Mouse (Mus musculus) embryonic facial prominence, embryonic 12.5 days (tissue): Measurements from ENCODE around the gene Xdh. TPM values are rescaled to one million over a fixed set of nuclear protein-coding genes. Genes with fewer than 3 reads are reported as not detected.

ENCODE experiments used
- ATAC-seq: fragments of 200-750 bp; cut with Nextera tagmentation; 2 replicates; pipeline ENCODE4 v1.8.0; 2017; ENCODE audit not compliant: insufficient number of reproducible peaks, insufficient read depth, low FRiP score, low TSS enrichment
- H3K27ac ChIP-seq: fragments of 300-500 bp; sonication (generic); 2 replicates; pipeline ENCODE4 v1.5.1; 2016; ENCODE audit warnings: mild to moderate bottlenecking
- H3K27me3 ChIP-seq: fragments of 300-500 bp; sonication (generic); 2 replicates; pipeline ENCODE4 v1.6.1; 2016; ENCODE audit warnings: mild to moderate bottlenecking, moderate library complexity
- H3K36me3 ChIP-seq: fragments of 300-500 bp; sonication (generic); 2 replicates; pipeline ENCODE4 v1.6.1; 2016; ENCODE audit warnings: mild to moderate bottlenecking
- H3K4me1 ChIP-seq: fragments of 300-500 bp; sonication (generic); 2 replicates; pipeline ENCODE4 v1.6.1; 2016
- H3K4me2 ChIP-seq: fragments of 300-500 bp; sonication (generic); replicated peaks from 2 replicates; pipeline ENCODE4 v1.6.1; 2016; ENCODE audit warnings: mild to moderate bottlenecking, moderate library complexity
- H3K4me3 ChIP-seq: fragments of 300-500 bp; sonication (generic); 2 replicates; pipeline ENCODE4 v1.5.1; 2016; ENCODE audit warnings: mild to moderate bottlenecking
- H3K9ac ChIP-seq: fragments of 300-500 bp; sonication (generic); 2 replicates; pipeline ENCODE4 v1.6.1; 2016; ENCODE audit warnings: mild to moderate bottlenecking, moderate library complexity
- H3K9me3 ChIP-seq: fragments of 300-500 bp; sonication (generic); 2 replicates; pipeline ENCODE4 v1.6.1; 2016; ENCODE audit warnings: mild to moderate bottlenecking, moderate library complexity
- WGBS: fragments of 180-500 bp; shearing (Covaris S2); methylation state at CpG from one replicate; pipeline ENCODE4 v1.1.7; 2016; 5-methylcytosine and 5-hydroxymethylcytosine counted together
- polyA plus RNA-seq: library from polyadenylated mRNA; unstranded; fragments of >200 nt; fragmentation: Nextera tagmentation; extraction: Ambion mirVana; gene quantifications from 2 replicates; pipeline ENCODE4 v1.2.1, GENCODE M21; 2016

Xdh gene
- 0.69 and 0.70 TPM in 2 replicates for polyA plus RNA-seq

- no peaks in the 10 kb centered on the region; the same call in 1 of the 2 replicates for H3K4me1 ChIP-seq
- H3K4me2 ChIP-seq: no peak within 1 kb of the TSS
- no peaks in the 10 kb centered on the region for H3K36me3 ChIP-seq
- H3K9me3 ChIP-seq: no peaks in the 10 kb centered on the region
- H3K4me3 ChIP-seq: no peak within 1 kb of the TSS
- H3K27ac ChIP-seq: no peak within 1 kb of the TSS
- ATAC-seq: no peak
- 79% methylated on average over 13 of the region's 13 CpGs for WGBS
- H3K9ac ChIP-seq: no peak within 1 kb of the TSS
- H3K27me3 ChIP-seq: no peaks in the 10 kb centered on the region
Observed at GRCm38 (mm10) chr17:73950062-73950735, at the start of gene Xdh. TSS of gene Xdh (minus strand) at chr17:73950196.

- no peak overlapping the region for H3K4me3 ChIP-seq
- ATAC-seq: no peak
- no peaks in the 10 kb centered on the region for H3K36me3 ChIP-seq
- H3K4me2 ChIP-seq: no peak overlapping the region
- H3K27ac ChIP-seq: no peak overlapping the region
- H3K9ac ChIP-seq: no peak overlapping the region
- no peaks in the 10 kb centered on the region for H3K4me1 ChIP-seq
- no peaks in the 10 kb centered on the region for H3K27me3 ChIP-seq
- H3K9me3 ChIP-seq: no peaks in the 10 kb centered on the region
- 83% methylated on average over 13 of the region's 13 CpGs for WGBS
Observed at GRCm38 (mm10) chr17:73995907-73996645, 46.1 kb upstream of the Xdh start.

GRCm38 (mm10) chr17:73991264-73991663 is 41.3 kb upstream of the Xdh start:
- 87% methylated on average over 4 of the region's 4 CpGs for WGBS
- Histone ChIP-seq H3K4me2 (no peak overlapping the region), H3K27me3 (no peaks in the 10 kb centered on the region)

GRCm38 (mm10) chr17:73986571-73986970 is 36.6 kb upstream of the Xdh start:
- no peak for ATAC-seq
- H3K9me3 ChIP-seq: no peaks in the 10 kb centered on the region
- H3K36me3 ChIP-seq: no peaks in the 10 kb centered on the region
- H3K4me1 ChIP-seq: peaks cover 7% of the 10 kb centered on the region; the same call in 1 of the 2 replicates
- 70% methylated on average over 2 of the region's 2 CpGs for WGBS
- no peak overlapping the region for H3K4me2 ChIP-seq
- H3K4me3 ChIP-seq: no peak overlapping the region
- H3K27me3 ChIP-seq: no peaks in the 10 kb centered on the region
- no peak overlapping the region for H3K9ac ChIP-seq
- no peak overlapping the region for H3K27ac ChIP-seq

More at GRCm38 (mm10) chr17:73991264-73991663, 41.3 kb upstream of the Xdh start:
- H3K4me1 ChIP-seq: no peaks in the 10 kb centered on the region
- no peak for ATAC-seq
- H3K9ac ChIP-seq: no peak overlapping the region
- H3K27ac ChIP-seq: no peak overlapping the region
- no peak overlapping the region for H3K4me3 ChIP-seq
- H3K36me3 ChIP-seq: no peaks in the 10 kb centered on the region
- H3K9me3 ChIP-seq: no peaks in the 10 kb centered on the region

GRCm38 (mm10) chr17:73985936-73986335 is 35.9 kb upstream of the Xdh start:
- no peaks in the 10 kb centered on the region for H3K9me3 ChIP-seq
- no peak overlapping the region for H3K4me2 ChIP-seq
- H3K36me3 ChIP-seq: no peaks in the 10 kb centered on the region
- H3K9ac ChIP-seq: no peak overlapping the region
- H3K27ac ChIP-seq: no peak overlapping the region
- H3K4me3 ChIP-seq: no peak overlapping the region
- ATAC-seq: no peak
- H3K27me3 ChIP-seq: no peaks in the 10 kb centered on the region
- 90% methylated on average over 4 of the region's 4 CpGs for WGBS
- peaks cover 7% of the 10 kb centered on the region; the same call in 1 of the 2 replicates for H3K4me1 ChIP-seq

- Histone ChIP-seq H3K4me2 (no peak overlapping the region), H3K9me3 (no peaks in the 10 kb centered on the region), H3K27ac (0 out of 2 replicates have a peak overlapping the region, but pooled peaks have one; percentile 5), H3K27me3 (no peaks in the 10 kb centered on the region), H3K4me1 (peaks cover 7% of the 10 kb centered on the region; the same call in 1 of the 2 replicates), H3K4me3 (no peak overlapping the region), H3K36me3 (no peaks in the 10 kb centered on the region), H3K9ac (no peak overlapping the region)
- no peak for ATAC-seq
- 12% methylated on average over 4 of the region's 4 CpGs for WGBS
Observed at GRCm38 (mm10) chr17:73984508-73984907, 34.5 kb upstream of the Xdh start.

GRCm38 (mm10) chr17:73982871-73983270 is 32.9 kb upstream of the Xdh start:
- 82% methylated on average over 1 of the region's 1 CpGs for WGBS

GRCm38 (mm10) chr17:73976066-73976465 is 26.1 kb upstream of the Xdh start:
- no peaks in the 10 kb centered on the region for H3K27me3 ChIP-seq
- no peak overlapping the region for H3K4me3 ChIP-seq
- H3K36me3 ChIP-seq: no peaks in the 10 kb centered on the region
- H3K4me1 ChIP-seq: no peaks in the 10 kb centered on the region
- H3K9me3 ChIP-seq: no peaks in the 10 kb centered on the region
- no peak for ATAC-seq
- no peak overlapping the region for H3K27ac ChIP-seq
- H3K4me2 ChIP-seq: no peak overlapping the region
- H3K9ac ChIP-seq: no peak overlapping the region

More at GRCm38 (mm10) chr17:73982871-73983270, 32.9 kb upstream of the Xdh start:
- H3K4me3 ChIP-seq: no peak overlapping the region
- H3K27ac ChIP-seq: no peak overlapping the region
- H3K4me2 ChIP-seq: no peak overlapping the region
- H3K9ac ChIP-seq: no peak overlapping the region
- H3K27me3 ChIP-seq: no peaks in the 10 kb centered on the region
- no peak for ATAC-seq
- H3K9me3 ChIP-seq: no peaks in the 10 kb centered on the region
- H3K4me1 ChIP-seq: peaks cover 7% of the 10 kb centered on the region; the same call in 1 of the 2 replicates
- H3K36me3 ChIP-seq: no peaks in the 10 kb centered on the region

GRCm38 (mm10) chr17:73972648-73973047 is 22.7 kb upstream of the Xdh start:
- no peaks in the 10 kb centered on the region for H3K9me3 ChIP-seq
- no peak overlapping the region for H3K9ac ChIP-seq
- H3K27me3 ChIP-seq: no peaks in the 10 kb centered on the region
- no peak overlapping the region for H3K27ac ChIP-seq
- no peak for ATAC-seq
- H3K4me3 ChIP-seq: no peak overlapping the region
- no peaks in the 10 kb centered on the region for H3K4me1 ChIP-seq
- H3K36me3 ChIP-seq: no peaks in the 10 kb centered on the region
- WGBS: 87% methylated on average over 11 of the region's 11 CpGs
- H3K4me2 ChIP-seq: no peak overlapping the region

- WGBS: 77% methylated on average over 4 of the region's 4 CpGs
- ATAC-seq: no peak
- no peaks in the 10 kb centered on the region for H3K27me3 ChIP-seq
- H3K9me3 ChIP-seq: no peaks in the 10 kb centered on the region
- H3K9ac ChIP-seq: no peak overlapping the region
- H3K4me1 ChIP-seq: no peaks in the 10 kb centered on the region
- no peak overlapping the region for H3K27ac ChIP-seq
- no peak overlapping the region for H3K4me3 ChIP-seq
- H3K36me3 ChIP-seq: no peaks in the 10 kb centered on the region
- no peak overlapping the region for H3K4me2 ChIP-seq
Observed at GRCm38 (mm10) chr17:73971291-73971690, 21.3 kb upstream of the Xdh start.

- 64% methylated on average over 3 of the region's 3 CpGs for WGBS
- no peak overlapping the region for H3K9ac ChIP-seq
- no peaks in the 10 kb centered on the region for H3K36me3 ChIP-seq
- H3K4me3 ChIP-seq: no peak overlapping the region
- no peak overlapping the region for H3K4me2 ChIP-seq
- H3K4me1 ChIP-seq: no peaks in the 10 kb centered on the region
- ATAC-seq: no peak
- no peaks in the 10 kb centered on the region for H3K27me3 ChIP-seq
- H3K27ac ChIP-seq: no peak overlapping the region
- H3K9me3 ChIP-seq: no peaks in the 10 kb centered on the region
Observed at GRCm38 (mm10) chr17:73970361-73971027, 20.5 kb upstream of the Xdh start.
